Mouse (Mus musculus) urinary bladder, adult 2 months (tissue): ENCODE data around the gene Mfsd6. TPM values are rescaled to one million over a fixed set of nuclear protein-coding genes. Genes with fewer than 3 reads are reported as not detected.
"Not testable (repeated sequence)": the region's sequence is repeated elsewhere in the genome, so short reads cannot be mapped to it uniquely, and the experiment has no call there.

Source experiments
- DNase-seq: peaks from one replicate; pipeline ENCODE4 v3.0.0; 2022; ENCODE audit warnings: low spot score
- polyA plus RNA-seq: library from polyadenylated mRNA; depleted of rRNA; stranded (reverse); fragments of >200 nt; gene quantifications from 2 replicates; pipeline ENCODE4 v1.2.3, GENCODE M21; 2012

Gene Mfsd6
- polyA plus RNA-seq, 1 experiment: 15.9 TPM

GRCm38 (mm10) chr1:52708745-52709144, 18.5 kb downstream of the Mfsd6 start:
- no peak for DNase-seq

GRCm38 (mm10) chr1:52707030-52707429, 20.2 kb downstream of the Mfsd6 start:
- DNase-seq: no peak

- DNase-seq: no peak
These were observed 24.3 kb downstream of the Mfsd6 start for GRCm38 (mm10) chr1:52702738-52703491.

GRCm38 (mm10) chr1:52701941-52702340, 25.3 kb downstream of the Mfsd6 start:
- DNase-seq: no peak

- not testable (repeated sequence) for DNase-seq
These were observed 32.8 kb downstream of the Mfsd6 start for GRCm38 (mm10) chr1:52694456-52694855.

- no peak for DNase-seq
These were observed 39.6 kb downstream of the Mfsd6 start for GRCm38 (mm10) chr1:52687636-52688035.

GRCm38 (mm10) chr1:52683550-52683949, 43.7 kb downstream of the Mfsd6 start:
- no peak for DNase-seq

- DNase-seq: no peak
These were observed 50.6 kb downstream of the Mfsd6 start for GRCm38 (mm10) chr1:52676621-52677020.

- no peak for DNase-seq
These were observed 51.4 kb downstream of the Mfsd6 start for GRCm38 (mm10) chr1:52675561-52676551.

- DNase-seq: no peak
These were observed 57.3 kb downstream of the Mfsd6 start for GRCm38 (mm10) chr1:52669931-52670330.

GRCm38 (mm10) chr1:52668743-52669323, 58.4 kb downstream of the Mfsd6 start:
- DNase-seq: no peak

- no peak for DNase-seq
These were observed 64.0 kb downstream of the Mfsd6 start for GRCm38 (mm10) chr1:52663228-52663627.

- no peak for DNase-seq
These were observed 66.5 kb downstream of the Mfsd6 start for GRCm38 (mm10) chr1:52660765-52661164.

- no peak for DNase-seq
These were observed 67.0 kb downstream of the Mfsd6 start for GRCm38 (mm10) chr1:52660278-52660677.

GRCm38 (mm10) chr1:52658160-52658559, 69.1 kb downstream of the Mfsd6 start:
- no peak for DNase-seq

GRCm38 (mm10) chr1:52655153-52655552, 72.1 kb downstream of the Mfsd6 start:
- DNase-seq: no peak

GRCm38 (mm10) chr1:52653366-52653765, 73.9 kb downstream of the Mfsd6 start:
- no peak for DNase-seq

GRCm38 (mm10) chr1:52652601-52653253, 74.5 kb downstream of the Mfsd6 start:
- no peak for DNase-seq

- DNase-seq: no peak
These were observed 77.2 kb downstream of the Mfsd6 start for GRCm38 (mm10) chr1:52650066-52650465.

- DNase-seq: no peak
These were observed 78.9 kb downstream of the Mfsd6 start for GRCm38 (mm10) chr1:52648153-52649027.

- no peak for DNase-seq
These were observed 86.5 kb downstream of the Mfsd6 start for GRCm38 (mm10) chr1:52640736-52641135.
